Mouse (Mus musculus): Measurements from ENCODE around the gene Olfr429. TPM values are rescaled to one million over a fixed set of nuclear protein-coding genes. Genes with fewer than 3 reads are reported as not detected.

Olfr429 gene
- total RNA-seq, 4 experiments from 2014 or later = not detected

Other genes with a start within 250 kb of the Olfr429 start
- gene Ifi211, start 171.3 kb upstream of the Olfr429 start, total RNA-seq (2022) = 1 to 10 TPM; 1.3 to 2.7 (median 1.5) TPM
- 10 to 100 TPM in 3 of 4 experiments, 1 to 10 TPM in 1; 8.1 to 16.2 (median 12.3) TPM for gene Mndal, start 141.8 kb upstream of the Olfr429 start, total RNA-seq (2022)
- gene Ifi203, start 141.7 kb upstream of the Olfr429 start, total RNA-seq (2022) = 10 to 100 TPM in 3 of 4 experiments, 1 to 10 TPM in 1; 8.5 to 14.2 (median 12.0) TPM
- gene Ifi202b, start 101.6 kb upstream of the Olfr429 start, total RNA-seq (2022) = not detected
- 10 to 100 TPM; 11.3 to 19.4 (median 17.3) TPM for gene Ifi205, start 52.5 kb upstream of the Olfr429 start, total RNA-seq (2022)
- not detected for gene Olfr433, start 43.6 kb upstream of the Olfr429 start, total RNA-seq (2022)
- not detected for gene Olfr432, start 35.1 kb upstream of the Olfr429 start, total RNA-seq (2022)
- gene Olfr430, start 17.7 kb upstream of the Olfr429 start, total RNA-seq (2022) = not detected
- not detected for gene Olfr427, start 12.6 kb downstream of the Olfr429 start, total RNA-seq (2022)
- gene Olfr231, start 36.8 kb downstream of the Olfr429 start, total RNA-seq (2022) = not detected
- not detected for gene Olfr424, start 47.2 kb downstream of the Olfr429 start, total RNA-seq (2022)
- gene Olfr420, start 71.3 kb downstream of the Olfr429 start, total RNA-seq (2022) = not detected
- 10 to 100 TPM in 1 of 4 experiments, 1 to 10 TPM in 3; 8.1 to 10.7 (median 8.8) TPM for gene Spta1, start 88.4 kb downstream of the Olfr429 start, total RNA-seq (2022)
- not detected for gene Olfr419, start 167.7 kb downstream of the Olfr429 start, total RNA-seq (2022)
- not detected for gene Mptx1, start 246.2 kb downstream of the Olfr429 start, total RNA-seq (2022)